Mouse (Mus musculus): ENCODE results near the gene Uvrag. TPM values are rescaled to one million over a fixed set of nuclear protein-coding genes. Genes with fewer than 3 reads are reported as not detected.

The Uvrag gene
- total RNA-seq, 2 experiments from 2014 or later, result 38.6 to 43.1 TPM

GRCm38 (mm10) chr7:99166159-99166558 is 25.2 kb upstream of the Uvrag start:
- no peak for DNase-seq (ENCODE audit: extremely low spot score in 1 of 2, low spot score in 1 of 2)

GRCm38 (mm10) chr7:99164873-99165410 is 24.0 kb upstream of the Uvrag start:
- DNase-seq (ENCODE audit: extremely low spot score in 1 of 2, low spot score in 1 of 2), result no peak

- DNase-seq (ENCODE audit: extremely low spot score in 1 of 2, low spot score in 1 of 2), result no peak
Observed at GRCm38 (mm10) chr7:99162462-99162861, 21.5 kb upstream of the Uvrag start.

GRCm38 (mm10) chr7:99161961-99162360 is 21.0 kb upstream of the Uvrag start:
- DNase-seq (ENCODE audit: extremely low spot score in 1 of 2, low spot score in 1 of 2), result no peak

DNA sequence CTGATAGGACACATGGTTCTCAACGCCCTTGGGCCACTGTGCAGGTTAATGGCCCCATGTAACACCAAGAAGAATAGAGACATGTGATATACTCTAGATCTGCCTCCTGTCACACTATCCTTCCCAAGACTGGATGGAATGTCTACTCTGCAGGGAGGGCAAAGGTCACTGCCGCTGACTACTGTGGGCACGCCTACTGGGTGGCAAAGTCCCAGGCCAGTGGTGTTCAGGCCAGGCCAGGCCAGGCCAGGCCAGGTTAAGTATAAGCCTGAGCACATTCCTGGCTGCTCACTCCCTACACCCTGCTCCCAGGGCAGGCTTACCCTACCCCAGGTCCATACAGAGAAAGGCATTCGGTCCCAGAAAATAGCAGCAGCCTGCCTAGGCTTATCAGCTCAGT is 20.6 kb upstream of the Uvrag start:
- no peak for DNase-seq (ENCODE audit: extremely low spot score in 1 of 2, low spot score in 1 of 2)

DNA sequence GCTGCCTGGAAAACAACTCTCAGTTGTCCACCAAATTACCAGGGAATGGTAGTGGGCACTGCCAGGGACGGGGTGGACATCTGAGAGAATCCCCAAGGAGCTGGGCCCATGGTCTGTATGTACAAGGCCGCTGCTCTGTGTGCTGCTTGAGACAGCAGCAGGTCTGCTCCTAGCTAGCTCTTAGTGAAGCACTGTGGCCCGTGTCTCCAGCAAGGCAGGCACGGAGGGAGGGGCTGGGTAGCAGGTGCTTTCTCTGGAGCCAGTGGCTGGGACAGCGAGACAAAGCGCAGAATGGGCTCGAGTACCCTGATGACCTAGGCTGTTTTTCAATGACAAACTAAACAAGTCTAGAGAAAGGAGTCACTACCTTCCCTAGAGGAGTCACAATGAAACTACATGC is 20.1 kb upstream of the Uvrag start:
- DNase-seq (ENCODE audit: extremely low spot score in 1 of 2, low spot score in 1 of 2), result no peak

DNA sequence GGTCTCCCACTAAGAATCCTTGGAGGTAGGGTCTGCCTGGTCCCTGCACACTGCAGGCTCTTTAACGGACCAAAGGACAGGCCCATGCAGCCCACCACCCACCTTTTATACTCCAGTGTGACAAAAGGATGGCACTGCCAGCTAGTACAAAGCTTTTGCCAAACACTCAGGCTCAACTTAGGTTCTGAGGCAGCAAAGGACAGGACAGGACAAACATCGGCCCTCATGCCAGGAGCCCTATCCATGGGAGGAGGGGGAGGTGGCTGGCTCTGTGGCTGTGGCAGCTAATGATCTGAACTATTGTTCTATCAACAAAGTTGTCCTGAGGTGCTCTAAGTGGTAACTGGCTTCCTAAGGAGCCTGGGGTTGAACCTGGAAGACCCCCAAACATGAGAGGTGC is 18.5 kb upstream of the Uvrag start:
- no peak for DNase-seq (ENCODE audit: extremely low spot score in 1 of 2, low spot score in 1 of 2)

DNA sequence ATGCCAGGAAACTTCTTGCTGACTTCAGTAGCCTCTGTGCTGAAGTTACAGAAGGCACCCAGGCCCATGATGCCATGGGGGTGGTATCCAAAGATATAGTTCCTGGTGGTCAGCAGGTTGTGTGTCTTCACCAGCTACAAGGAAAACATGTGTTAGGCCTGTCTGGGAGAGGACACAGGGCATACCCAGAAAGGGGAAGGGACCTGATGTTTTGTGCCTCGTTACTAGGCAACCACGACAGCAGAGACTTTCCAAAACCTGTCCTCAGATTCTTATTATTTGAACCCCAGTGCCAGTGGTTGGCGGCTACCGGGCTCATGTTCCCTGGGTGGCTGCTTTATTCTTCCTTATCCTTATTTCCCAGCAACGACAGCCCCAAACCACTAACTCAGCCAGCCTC is 18.0 kb upstream of the Uvrag start:
- DNase-seq (ENCODE audit: extremely low spot score in 1 of 2, low spot score in 1 of 2), result no peak

DNA sequence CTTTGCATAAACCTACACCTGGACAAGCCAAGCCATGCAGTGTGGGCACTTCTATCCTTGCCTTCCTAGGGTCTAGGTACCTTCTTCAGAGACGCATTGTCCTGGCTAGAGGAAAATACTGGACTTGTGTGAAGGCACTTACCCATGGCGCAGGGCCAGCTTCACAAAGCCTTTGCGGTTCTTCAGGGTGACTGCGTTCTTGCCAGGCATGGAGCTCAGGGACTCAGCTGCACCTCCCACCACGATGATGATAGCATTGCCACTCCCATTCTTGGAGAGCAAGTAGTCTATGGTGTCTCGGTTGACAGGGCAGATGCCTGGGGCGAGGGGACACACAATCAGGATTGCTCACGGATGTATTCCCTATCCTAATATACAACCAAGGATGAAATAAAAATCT is 17.1 kb upstream of the Uvrag start:
- no peak for DNase-seq (ENCODE audit: extremely low spot score in 1 of 2, low spot score in 1 of 2)

DNA sequence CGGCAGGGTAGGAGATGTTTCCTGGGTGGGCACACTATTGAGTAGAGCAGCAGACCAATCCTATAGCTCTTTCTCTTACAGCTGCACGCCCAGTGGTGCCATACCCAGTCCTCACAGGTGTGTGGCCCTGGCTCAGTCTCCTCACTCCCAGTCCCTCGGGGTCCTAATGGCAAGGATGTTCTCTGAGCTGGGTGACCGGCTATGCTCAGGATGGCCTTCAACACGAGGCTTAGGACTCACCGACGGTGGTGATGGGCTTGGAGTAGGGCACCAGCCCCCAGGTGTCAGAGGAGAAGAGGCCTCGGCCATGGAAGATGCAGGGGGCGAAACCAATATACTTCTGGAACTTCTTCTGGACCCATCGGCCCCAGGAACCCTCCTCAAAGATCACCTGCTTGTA is 15.8 kb upstream of the Uvrag start:
- no peak for DNase-seq (ENCODE audit: extremely low spot score in 1 of 2, low spot score in 1 of 2)

GRCm38 (mm10) chr7:99155311-99156289 is 14.7 kb upstream of the Uvrag start:
- DNase-seq (ENCODE audit: extremely low spot score in 1 of 2, low spot score in 1 of 2), result no peak

- DNase-seq (ENCODE audit: extremely low spot score in 1 of 2, low spot score in 1 of 2), result no peak
Observed at GRCm38 (mm10) chr7:99154648-99155151, 13.8 kb upstream of the Uvrag start.

GRCm38 (mm10) chr7:99153686-99154202 is 12.8 kb upstream of the Uvrag start:
- no peak for DNase-seq (ENCODE audit: extremely low spot score in 1 of 2, low spot score in 1 of 2)

GRCm38 (mm10) chr7:99152756-99153155 is 11.8 kb upstream of the Uvrag start:
- DNase-seq (ENCODE audit: extremely low spot score in 1 of 2, low spot score in 1 of 2), result no peak

- DNase-seq (ENCODE audit: extremely low spot score in 1 of 2, low spot score in 1 of 2), result peak; percentile 89 to 98
Observed at GRCm38 (mm10) chr7:99151342-99151741, 10.4 kb upstream of the Uvrag start.

GRCm38 (mm10) chr7:99149017-99149416 is 8.1 kb upstream of the Uvrag start:
- DNase-seq (ENCODE audit: extremely low spot score in 1 of 2, low spot score in 1 of 2), result no peak

GRCm38 (mm10) chr7:99147494-99147893 is 6.6 kb upstream of the Uvrag start:
- DNase-seq (ENCODE audit: extremely low spot score in 1 of 2, low spot score in 1 of 2), result no peak

DNA sequence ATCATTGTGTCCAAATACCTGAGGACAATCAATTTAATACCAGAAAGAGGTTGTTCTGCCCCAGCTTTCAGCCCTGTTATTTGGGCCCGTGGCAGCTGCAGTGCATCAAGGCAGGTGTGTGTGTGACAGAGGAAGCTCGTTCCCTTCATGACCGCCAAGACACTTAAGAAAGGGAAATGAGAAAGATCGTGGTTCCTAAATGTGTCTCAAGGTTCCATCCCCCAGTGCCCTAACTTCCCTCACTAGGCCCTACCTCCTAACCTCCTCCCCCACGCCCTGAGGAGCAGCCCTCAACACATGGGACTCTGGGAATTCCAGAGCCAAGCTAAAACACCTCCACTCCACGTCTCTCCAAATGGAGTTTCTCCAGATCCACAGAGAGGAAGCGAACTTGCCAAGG is 6.0 kb upstream of the Uvrag start:
- DNase-seq (ENCODE audit: extremely low spot score in 1 of 2, low spot score in 1 of 2), result no peak

DNA sequence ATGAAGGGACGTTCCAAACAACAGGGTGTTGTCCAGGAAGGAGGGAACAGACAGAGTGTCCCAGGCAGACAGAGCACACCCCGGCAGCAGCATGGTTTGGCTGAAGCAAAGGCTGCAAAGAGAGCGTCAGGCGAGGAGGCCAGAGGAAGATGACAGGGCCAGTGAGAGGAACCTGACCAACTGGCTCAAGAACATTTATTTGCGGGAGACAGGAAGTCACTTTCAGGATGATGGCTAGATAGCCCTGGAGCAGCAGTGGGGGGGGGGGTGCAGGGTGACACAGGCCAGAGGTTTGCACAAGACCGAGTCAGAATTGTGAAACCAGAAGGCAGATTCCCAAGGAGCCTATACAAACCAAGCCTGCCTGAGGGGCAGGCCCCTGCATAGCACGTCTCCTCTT is 5.1 kb upstream of the Uvrag start:
- DNase-seq (ENCODE audit: extremely low spot score in 1 of 2, low spot score in 1 of 2), result no peak

- DNase-seq (ENCODE audit: extremely low spot score in 1 of 2, low spot score in 1 of 2), result no peak
Observed at GRCm38 (mm10) chr7:99144616-99145015, 3.7 kb upstream of the Uvrag start.

DNA sequence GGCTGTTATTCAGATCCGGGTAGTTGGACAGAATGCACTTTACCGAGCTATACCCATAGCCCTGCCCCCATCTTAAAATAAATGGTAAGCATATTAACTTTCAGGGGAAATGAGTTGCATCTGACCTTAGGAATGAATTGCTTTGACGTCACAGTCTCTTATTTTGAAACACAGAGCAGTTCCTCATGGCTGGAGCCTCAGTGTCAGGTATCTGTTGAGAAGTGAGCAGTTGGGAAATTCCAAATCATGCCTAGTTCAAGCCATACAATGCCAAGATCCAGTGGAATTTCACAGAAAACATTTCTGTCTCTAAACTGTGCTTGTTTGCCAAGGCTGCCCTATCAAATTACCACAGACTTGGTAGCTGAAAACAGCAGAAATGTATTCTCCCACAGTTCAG is 2.3 kb upstream of the Uvrag start:
- no peak for DNase-seq (ENCODE audit: extremely low spot score in 1 of 2, low spot score in 1 of 2)
